Mouse (Mus musculus) embryonic fibroblast, embryonic 13.5 days (primary cell): ENCODE measurements around the gene Fas.

Experiments used
- CTCF ChIP-seq: IDR thresholded peaks from 2 replicates; pipeline ENCODE4 v1.5.1; 2011; ENCODE audit warnings: mild to moderate bottlenecking, control low read depth, low read length, moderate library complexity, borderline replicate concordance; ENCODE audit not compliant: insufficient read depth
- POLR2A ChIP-seq: IDR thresholded peaks from 2 replicates; pipeline ENCODE4 v1.6.1; 2011; ENCODE audit warnings: low read depth, mild to moderate bottlenecking, control low read depth, low read length, moderate library complexity

DNA sequence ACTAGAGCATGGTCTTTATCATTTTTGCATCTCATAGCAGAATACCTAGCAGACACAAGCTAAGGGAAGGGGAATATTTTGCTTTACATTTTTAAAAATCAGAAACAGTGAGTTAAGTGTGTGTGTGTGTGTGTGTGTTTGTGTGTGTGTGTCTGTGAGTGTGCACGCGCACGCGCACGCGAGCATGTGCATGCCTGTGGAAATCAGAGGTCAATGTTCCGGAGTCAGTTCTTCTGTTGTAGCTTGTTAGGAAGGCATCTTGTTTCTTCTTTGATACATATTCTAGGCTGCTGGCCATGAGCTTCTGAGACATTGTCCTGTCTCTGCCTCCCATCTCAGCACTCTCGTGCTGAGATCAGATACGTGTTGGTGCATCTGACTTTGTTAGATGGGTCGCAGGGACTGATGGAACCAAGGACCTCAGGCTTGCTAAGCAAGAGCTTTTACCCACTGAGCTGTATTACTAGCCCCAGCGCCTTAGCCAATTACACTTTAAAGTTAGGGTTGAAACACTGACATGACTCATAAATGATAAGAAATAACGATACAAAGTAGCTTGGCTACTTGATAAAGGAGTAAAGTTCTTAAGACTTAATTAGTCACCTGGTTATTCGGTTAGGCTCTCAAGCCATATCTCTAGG, 19.5 kb upstream of the Fas start:
- TF ChIP-seq CTCF (no peak), POLR2A (no peak)
